Mouse (Mus musculus) olfactory bulb, adult 2 months (tissue): ENCODE measurements around the gene Arhgap28.
"Not testable (repeated sequence)": the region's sequence is repeated elsewhere in the genome, so short reads cannot be mapped to it uniquely, and the experiment has no call there.

Source experiments
- CTCF ChIP-seq: fragments of 200-500 bp; IDR thresholded peaks from 2 replicates; pipeline ENCODE4 v1.5.1; 2012; ENCODE audit warnings: low read depth, mild to moderate bottlenecking, low read length, moderate library complexity; ENCODE audit not compliant: insufficient read depth
- POLR2A ChIP-seq: fragments of 200-500 bp; IDR thresholded peaks from 2 replicates; pipeline ENCODE4 v1.6.1; 2012; ENCODE audit warnings: mild to moderate bottlenecking, low read depth, low read length, moderate library complexity; ENCODE audit not compliant: insufficient read depth

DNA sequence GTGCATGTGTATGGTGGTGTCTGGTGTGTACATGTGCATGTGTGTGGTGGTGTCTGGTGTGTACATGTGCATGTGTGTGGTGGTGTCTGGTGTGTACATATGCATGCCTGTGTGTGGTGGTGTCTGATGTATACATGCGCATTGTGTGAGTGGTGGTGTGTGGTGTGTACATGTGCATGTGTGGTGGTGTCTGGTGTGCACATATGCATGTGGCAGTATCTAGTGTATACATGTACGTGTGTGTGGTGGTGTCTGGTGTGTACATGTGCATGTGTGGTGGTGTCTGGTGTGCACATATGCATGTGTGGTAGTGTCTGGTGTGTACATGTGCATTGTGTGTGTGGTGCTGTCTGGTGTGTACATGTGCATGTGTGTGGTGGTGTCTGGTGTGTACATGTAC lies 162.4 kb downstream of the Arhgap28 start:
- TF ChIP-seq POLR2A, CTCF: not testable (repeated sequence)
